Mouse (Mus musculus) spleen, adult 2 months (tissue): ENCODE results near the gene Mettl6.

Source experiments
- CTCF ChIP-seq: fragments of 200-500 bp; IDR thresholded peaks from 2 replicates; pipeline ENCODE4 v1.5.1; 2011; ENCODE audit warnings: mild to moderate bottlenecking, inconsistent platforms; ENCODE audit not compliant: insufficient read depth, insufficient read length, insufficient replicate concordance; ENCODE audit errors: extremely low read depth
- POLR2A ChIP-seq: fragments of 200-500 bp; IDR thresholded peaks from 2 replicates; pipeline ENCODE4 v1.6.1; 2011; ENCODE audit warnings: low read depth, low read length, inconsistent platforms

GRCm38 (mm10) chr14:31531506-31532148, 36.8 kb upstream of the Mettl6 start:
- TF ChIP-seq CTCF (no peak), POLR2A (no peak; the same call in 1 of the 2 replicates)
